ENCODE assay signal across 11 mouse cellular contexts in genomic region chr8:71395071-71395470, GRCm38 (mm10). TPM values are rescaled to one million over a fixed set of nuclear protein-coding genes. Genes with fewer than 3 reads are reported as not detected.
DNase-seq lines count a peak whose midpoint lies in the region; ATAC-seq and TF ChIP-seq lines count a peak whose summit lies in the region.
"Had no signal": no experiment of that assay in that cellular context is flagged by ENCODE, and none has a peak within 500 bp of the region (broad histone marks: within the 10 kb centered on the region; RNA-seq: fewer than 3 reads in every experiment).

No protein-coding gene starts in this region.

- TF ChIP-seq CTCF in gastrocnemius, adult 2 months (IDR thresholded peaks at IDR 0.05), result no peak
- no peak for TF ChIP-seq CTCF in hindbrain, postnatal 0 days (IDR thresholded peaks at IDR 0.05; ENCODE audit: low read depth)
- no peak for TF ChIP-seq CTCF in liver, postnatal 0 days (IDR thresholded peaks at IDR 0.05; ENCODE audit: low read depth)

- H3K27me3 ChIP-seq in midbrain, embryonic 10.5 days (ENCODE audit: low read depth, poor library complexity, severe bottlenecking), result no peaks in the 10 kb centered on the region
- no peaks in the 10 kb centered on the region for H3K27me3 ChIP-seq in midbrain, embryonic 11.5 days (ENCODE audit: control insufficient read depth, insufficient read depth, low read length)
- no peaks in the 10 kb centered on the region for H3K27me3 ChIP-seq in hindbrain, postnatal 0 days (ENCODE audit: insufficient read depth, low read length)
- H3K27me3 ChIP-seq in liver, postnatal 0 days (ENCODE audit: insufficient read depth, low read length), result no peaks in the 10 kb centered on the region

- peaks cover 38% of the 10 kb centered on the region for H3K4me1 ChIP-seq in midbrain, embryonic 10.5 days
- peaks cover 9% of the 10 kb centered on the region for H3K4me1 ChIP-seq in midbrain, embryonic 11.5 days (ENCODE audit: control insufficient read depth, insufficient read depth, low read length)
- H3K4me1 ChIP-seq in hindbrain, postnatal 0 days (ENCODE audit: insufficient read depth, low read length), result peaks cover 10% of the 10 kb centered on the region
- H3K4me1 ChIP-seq in liver, postnatal 0 days (ENCODE audit: insufficient read depth), result peaks cover 12% of the 10 kb centered on the region

- no peaks in the 10 kb centered on the region for H3K9me3 ChIP-seq in midbrain, embryonic 10.5 days (replicated peaks)
- no peaks in the 10 kb centered on the region for H3K9me3 ChIP-seq in midbrain, embryonic 11.5 days (ENCODE audit: control insufficient read depth, low read length)
- H3K9me3 ChIP-seq in hindbrain, postnatal 0 days (ENCODE audit: low read length), result no peaks in the 10 kb centered on the region
- H3K9me3 ChIP-seq in liver, postnatal 0 days (ENCODE audit: low read length), result no peaks in the 10 kb centered on the region

- intact Hi-C loops in gastrocnemius, adult 2 months (cut with DNase I), result no loop called here
- intact Hi-C loops in left cerebral cortex, postnatal 36 days (cut with DNase I), result loop anchor here (5.0 kb wide), 1 partner anchor 823 kb away; no protein-coding TSS in a partner anchor

- no peak overlapping the region for H3K4me2 ChIP-seq in midbrain, embryonic 11.5 days
- H3K4me2 ChIP-seq in hindbrain, postnatal 0 days (ENCODE audit: low read depth, low read length), result peak overlapping the region; percentile 29
- H3K4me2 ChIP-seq in liver, postnatal 0 days (ENCODE audit: low read depth, low read length), result peak overlapping the region; percentile 16

- 83% methylated on average over 10 of the region's 10 CpGs for whole genome bisulfite sequencing in midbrain, embryonic 10.5 days
- 86% methylated on average over 10 of the region's 10 CpGs for WGBS in midbrain, embryonic 11.5 days
- WGBS in hindbrain, postnatal 0 days, result 83% methylated on average over 10 of the region's 10 CpGs
- 85% methylated on average over 10 of the region's 10 CpGs for WGBS in liver, postnatal 0 days (ENCODE audit: insufficient replicate concordance)

- no peak overlapping the region for H3K9ac ChIP-seq in midbrain, embryonic 11.5 days (ENCODE audit: low read length)
- H3K9ac ChIP-seq in hindbrain, postnatal 0 days (replicated peaks; ENCODE audit: low read length), result no peak overlapping the region
- no peak overlapping the region for H3K9ac ChIP-seq in liver, postnatal 0 days (replicated peaks)
- H3K9ac ChIP-seq: liver, embryonic 14.5 days had no signal

- no peak for ATAC-seq in midbrain, embryonic 11.5 days (ENCODE audit: low FRiP score)
- no peak for ATAC-seq in hindbrain, postnatal 0 days
- no peak for ATAC-seq in liver, postnatal 0 days

- peak overlapping the region; percentile 83 for H3K4me3 ChIP-seq in gastrocnemius, adult 2 months
- H3K4me3 ChIP-seq in midbrain, embryonic 10.5 days, result peak overlapping the region; percentile 23; the same call in 1 of the 2 replicates
- no peak overlapping the region for H3K4me3 ChIP-seq in midbrain, embryonic 11.5 days (ENCODE audit: low read depth, low read length)
- no peak overlapping the region for H3K4me3 ChIP-seq in hindbrain, postnatal 0 days (ENCODE audit: low read length)
- no peak overlapping the region for H3K4me3 ChIP-seq in liver, postnatal 0 days (ENCODE audit: low read depth, low read length)
- H3K4me3 ChIP-seq: myocyte had no signal

- peak overlapping the region; percentile 85 for H3K27ac ChIP-seq in gastrocnemius, adult 2 months
- peak overlapping the region; percentile 57; the same call in 1 of the 2 replicates for H3K27ac ChIP-seq in midbrain, embryonic 10.5 days (replicated peaks)
- no peak overlapping the region for H3K27ac ChIP-seq in midbrain, embryonic 11.5 days (ENCODE audit: low read depth, low read length)
- no peak overlapping the region for H3K27ac ChIP-seq in hindbrain, postnatal 0 days
- H3K27ac ChIP-seq in liver, postnatal 0 days (ENCODE audit: low read depth), result peak overlapping the region; percentile 41; the same call in 1 of the 2 replicates
- H3K27ac ChIP-seq: liver, embryonic 14.5 days had no signal

- DNase-seq in gastrocnemius, adult 2 months, result no peak
- DNase-seq in gastrocnemius, adult 8-10 months (ENCODE audit: low spot score in 2 of 2), result no peak
- no peak for DNase-seq in midbrain, embryonic 10.5 days (ENCODE audit: low spot score)
- no peak for DNase-seq in midbrain, embryonic 11.5 days (ENCODE audit: low spot score, missing footprints)
- DNase-seq in hindbrain, postnatal 0 days (ENCODE audit: low spot score), result no peak
- DNase-seq in liver, postnatal 0 days, result no peak
- no peak for DNase-seq in left cerebral cortex, postnatal 36 days (ENCODE audit: low spot score in 2 of 2)
- no peak for DNase-seq in ovary, postnatal 14 days (ENCODE audit: low spot score)

- no peak for TF ChIP-seq EP300 in liver, postnatal 0 days (IDR thresholded peaks at IDR 0.05; ENCODE audit: low read depth)

- peaks cover 19% of the 10 kb centered on the region for H3K36me3 ChIP-seq in midbrain, embryonic 10.5 days
- no peaks in the 10 kb centered on the region for H3K36me3 ChIP-seq in midbrain, embryonic 11.5 days (ENCODE audit: control insufficient read depth, insufficient read depth, low read length)
- H3K36me3 ChIP-seq in hindbrain, postnatal 0 days (ENCODE audit: insufficient read depth, low read length), result 0 out of 2 replicates have a peak, but pooled peaks cover 4% of the 10 kb centered on the region
- H3K36me3 ChIP-seq in liver, postnatal 0 days (replicated peaks; ENCODE audit: insufficient read depth, low read length), result peaks cover 12% of the 10 kb centered on the region

RNA-seq across cellular contexts. Expression of gene Ushbp1, which starts 0.5 kb away (rescaled TPM):
- total RNA-seq in gastrocnemius, adult 2 months (2021), result 1 to 10 TPM; 6.4 to 9.3 TPM
- total RNA-seq in gastrocnemius, adult 8-10 months (2022), result 1 to 10 TPM; 3.5 to 6.3 (median 4.5) TPM
- 5.0 and 6.3 TPM in 2 replicates for polyA plus RNA-seq in midbrain, embryonic 10.5 days (2016; fragmentation: Nextera tagmentation; extraction: Ambion mirVana)
- 2.4 and 3.3 TPM in 2 replicates for polyA plus RNA-seq in midbrain, embryonic 11.5 days (2014; fragmentation: Nextera tagmentation; extraction: Ambion mirVana)
- total RNA-seq in hindbrain, postnatal 0 days (2014; rRNA removed), result 2.9 and 4.8 TPM in 2 replicates
- 5.1 and 5.3 TPM in 2 replicates for polyA plus RNA-seq in hindbrain, postnatal 0 days (2015; fragmentation: Nextera tagmentation; extraction: Ambion mirVana)
- polyA plus RNA-seq in liver, postnatal 0 days (2015; fragmentation: Nextera tagmentation; extraction: Ambion mirVana), result 4.6 and 5.6 TPM in 2 replicates
- 1 to 10 TPM; 3.4 to 4.9 TPM for total RNA-seq in left cerebral cortex, postnatal 36 days (2021)
- total RNA-seq: hematopoietic stem cell, adult 5-6 weeks had no signal

RNA-seq across cellular contexts. Expression of gene Babam1, which starts 1.6 kb away (rescaled TPM):
- total RNA-seq in gastrocnemius, adult 2 months (2021), result 10 to 100 TPM; 60.8 to 69.6 TPM
- total RNA-seq in gastrocnemius, adult 8-10 months (2022), result 10 to 100 TPM; 68.5 to 73.4 (median 70.8) TPM
- polyA plus RNA-seq in midbrain, embryonic 10.5 days (2016; fragmentation: Nextera tagmentation; extraction: Ambion mirVana), result 112 TPM in 2 replicates
- 99.0 and 99.2 TPM in 2 replicates for polyA plus RNA-seq in midbrain, embryonic 11.5 days (2014; fragmentation: Nextera tagmentation; extraction: Ambion mirVana)
- 75.6 and 103 TPM in 2 replicates for total RNA-seq in hindbrain, postnatal 0 days (2014; rRNA removed)
- polyA plus RNA-seq in hindbrain, postnatal 0 days (2015; fragmentation: Nextera tagmentation; extraction: Ambion mirVana), result 94.7 and 95.0 TPM in 2 replicates
- 40.0 and 40.7 TPM in 2 replicates for polyA plus RNA-seq in liver, postnatal 0 days (2015; fragmentation: Nextera tagmentation; extraction: Ambion mirVana)
- 100 to 1,000 TPM; 101 to 116 TPM for total RNA-seq in left cerebral cortex, postnatal 36 days (2021)

RNA-seq across cellular contexts. Expression of gene Ankle1, which starts 10.7 kb away (rescaled TPM):
- not detected for total RNA-seq in gastrocnemius, adult 2 months (2021)
- not detected for total RNA-seq in gastrocnemius, adult 8-10 months (2022)
- polyA plus RNA-seq in midbrain, embryonic 10.5 days (2016; fragmentation: Nextera tagmentation; extraction: Ambion mirVana), result 49.6 and 51.6 TPM in 2 replicates
- polyA plus RNA-seq in midbrain, embryonic 11.5 days (2014; fragmentation: Nextera tagmentation; extraction: Ambion mirVana), result 14.9 and 16.3 TPM in 2 replicates
- total RNA-seq in hindbrain, postnatal 0 days (2014; rRNA removed), result 5.1 and 12.0 TPM in 2 replicates
- polyA plus RNA-seq in hindbrain, postnatal 0 days (2015; fragmentation: Nextera tagmentation; extraction: Ambion mirVana), result 5.1 and 5.9 TPM in 2 replicates
- polyA plus RNA-seq in liver, postnatal 0 days (2015; fragmentation: Nextera tagmentation; extraction: Ambion mirVana), result 11.4 and 11.9 TPM in 2 replicates
- total RNA-seq in left cerebral cortex, postnatal 36 days (2021), result under 1 TPM in 1 of 2 experiments, not detected in 1; 0.29 TPM

RNA-seq across cellular contexts. Expression of gene Nr2f6, which starts 13.3 kb away (rescaled TPM):
- total RNA-seq in gastrocnemius, adult 2 months (2021), result 10 to 100 TPM; 19.6 to 21.9 TPM
- 10 to 100 TPM; 19.9 to 23.3 (median 20.9) TPM for total RNA-seq in gastrocnemius, adult 8-10 months (2022)
- 74.7 and 110 TPM in 2 replicates for polyA plus RNA-seq in midbrain, embryonic 10.5 days (2016; fragmentation: Nextera tagmentation; extraction: Ambion mirVana)
- 62.6 and 73.0 TPM in 2 replicates for polyA plus RNA-seq in midbrain, embryonic 11.5 days (2014; fragmentation: Nextera tagmentation; extraction: Ambion mirVana)
- total RNA-seq in hindbrain, postnatal 0 days (2014; rRNA removed), result 127 and 129 TPM in 2 replicates
- polyA plus RNA-seq in hindbrain, postnatal 0 days (2015; fragmentation: Nextera tagmentation; extraction: Ambion mirVana), result 33.8 and 34.1 TPM in 2 replicates
- 38.0 and 46.6 TPM in 2 replicates for polyA plus RNA-seq in liver, postnatal 0 days (2015; fragmentation: Nextera tagmentation; extraction: Ambion mirVana)
- total RNA-seq in left cerebral cortex, postnatal 36 days (2021), result 10 to 100 TPM; 39.3 to 40.6 TPM

RNA-seq across cellular contexts. Expression of gene Ocel1, which starts 24.0 kb away (rescaled TPM):
- 1 to 10 TPM; 6.0 to 8.4 TPM for total RNA-seq in gastrocnemius, adult 2 months (2021)
- 1 to 10 TPM; 5.0 to 6.0 (median 5.8) TPM for total RNA-seq in gastrocnemius, adult 8-10 months (2022)
- polyA plus RNA-seq in midbrain, embryonic 10.5 days (2016; fragmentation: Nextera tagmentation; extraction: Ambion mirVana), result 4.9 and 6.1 TPM in 2 replicates
- polyA plus RNA-seq in midbrain, embryonic 11.5 days (2014; fragmentation: Nextera tagmentation; extraction: Ambion mirVana), result 2.9 and 3.3 TPM in 2 replicates
- 11.8 and 12.3 TPM in 2 replicates for total RNA-seq in hindbrain, postnatal 0 days (2014; rRNA removed)
- polyA plus RNA-seq in hindbrain, postnatal 0 days (2015; fragmentation: Nextera tagmentation; extraction: Ambion mirVana), result 5.0 and 5.8 TPM in 2 replicates
- polyA plus RNA-seq in liver, postnatal 0 days (2015; fragmentation: Nextera tagmentation; extraction: Ambion mirVana), result 5.3 and 5.9 TPM in 2 replicates
- 10 to 100 TPM; 15.4 to 18.1 TPM for total RNA-seq in left cerebral cortex, postnatal 36 days (2021)

Comparison
In these comparisons a context has a peak if more than half of its experiments do, and no peak if none do; other contexts are left out.
1. H3K27ac ChIP-seq: peak in gastrocnemius, adult 2 months (single experiment), midbrain, embryonic 10.5 days (single experiment) and liver, postnatal 0 days (single experiment); none in midbrain, embryonic 11.5 days (single experiment) and hindbrain, postnatal 0 days (single experiment).
2. H3K4me3 ChIP-seq: peak in gastrocnemius, adult 2 months (single experiment) and midbrain, embryonic 10.5 days (single experiment); none in midbrain, embryonic 11.5 days (single experiment), hindbrain, postnatal 0 days (single experiment) and liver, postnatal 0 days (single experiment).